Mouse (Mus musculus) ovary, adult 18-20 months (tissue): ENCODE measurements at regions not wholly inside any gene's neighbourhood (a gene's known extent, or its start where the extent isn't known, plus 50 kb on each side); places are given as distances from the start of the nearest gene placed in this dataset.

Experiments
- DNase-seq: peaks from one replicate; pipeline ENCODE4 v3.0.0; 2022; ENCODE audit warnings: low spot score, mixed read lengths

GRCm38 (mm10) chr1:138343451-138343850 lies 69.9 kb downstream of the Atp6v1g3 start:
- DNase-seq, result no peak

GRCm38 (mm10) chr1:138344920-138345319 lies 71.4 kb downstream of the Atp6v1g3 start:
- DNase-seq, result no peak

- DNase-seq, result no peak
These were observed 72.5 kb downstream of the Atp6v1g3 start for GRCm38 (mm10) chr1:138345992-138346391.

DNA sequence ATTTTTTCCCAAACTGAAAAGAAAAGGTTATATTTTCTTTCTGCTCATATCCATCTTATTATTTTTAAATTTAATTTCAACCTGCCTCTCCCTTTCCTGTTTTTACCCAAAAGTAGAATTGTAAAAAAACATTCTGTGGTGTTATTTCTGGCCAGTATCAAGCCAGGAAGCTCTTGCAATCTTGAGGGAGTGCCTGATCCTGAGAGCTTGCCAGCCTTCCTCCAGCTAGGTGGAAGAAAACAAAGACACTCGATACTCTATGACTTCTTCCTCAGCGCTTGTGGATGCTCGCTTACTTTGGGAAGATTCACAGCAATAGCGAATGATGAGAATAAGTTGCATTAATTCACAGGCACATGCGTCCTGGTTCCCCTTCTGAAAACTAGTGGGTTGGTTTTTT lies 73.4 kb downstream of the Atp6v1g3 start:
- DNase-seq, result no peak

DNA sequence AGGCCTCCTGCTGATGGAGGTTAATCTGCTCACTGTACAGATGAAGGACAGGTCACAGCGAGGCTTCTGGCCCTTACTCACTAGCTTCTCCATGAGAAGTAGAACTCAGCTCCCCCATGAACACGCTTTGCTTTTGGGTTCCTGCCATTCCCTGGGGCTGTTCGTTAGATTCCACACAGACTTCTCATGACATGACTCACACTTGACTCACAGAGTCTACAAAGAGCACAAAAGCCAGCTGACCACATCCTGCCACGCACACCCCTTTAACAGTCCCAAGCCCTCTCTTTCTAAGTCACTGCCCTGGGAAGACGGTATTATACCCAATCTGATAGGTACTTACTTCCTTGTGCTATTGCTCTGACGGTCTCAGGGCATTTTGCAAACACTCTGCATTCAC lies 74.9 kb downstream of the Atp6v1g3 start:
- peak; percentile 23 for DNase-seq

GRCm38 (mm10) chr1:138349099-138349498 lies 75.6 kb downstream of the Atp6v1g3 start:
- no peak for DNase-seq

DNA sequence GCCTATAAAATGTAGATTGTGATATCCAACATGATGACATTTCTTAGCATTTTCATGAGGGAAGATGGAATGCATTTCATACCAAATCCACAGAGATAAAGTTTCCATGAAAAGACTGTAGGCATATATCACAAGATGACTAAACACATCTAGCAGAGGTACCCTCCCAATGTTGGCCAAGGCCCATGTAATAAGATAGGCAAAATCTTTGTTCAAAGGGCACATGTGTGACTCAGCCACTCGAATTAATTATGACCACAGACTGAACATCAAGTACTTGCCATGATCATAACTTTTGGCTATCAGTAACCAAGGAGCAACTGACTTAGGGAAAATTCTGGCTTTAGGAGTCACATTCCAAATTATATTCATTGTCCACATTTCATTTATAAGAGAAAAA lies 82.9 kb downstream of the Atp6v1g3 start:
- DNase-seq, result no peak

DNA sequence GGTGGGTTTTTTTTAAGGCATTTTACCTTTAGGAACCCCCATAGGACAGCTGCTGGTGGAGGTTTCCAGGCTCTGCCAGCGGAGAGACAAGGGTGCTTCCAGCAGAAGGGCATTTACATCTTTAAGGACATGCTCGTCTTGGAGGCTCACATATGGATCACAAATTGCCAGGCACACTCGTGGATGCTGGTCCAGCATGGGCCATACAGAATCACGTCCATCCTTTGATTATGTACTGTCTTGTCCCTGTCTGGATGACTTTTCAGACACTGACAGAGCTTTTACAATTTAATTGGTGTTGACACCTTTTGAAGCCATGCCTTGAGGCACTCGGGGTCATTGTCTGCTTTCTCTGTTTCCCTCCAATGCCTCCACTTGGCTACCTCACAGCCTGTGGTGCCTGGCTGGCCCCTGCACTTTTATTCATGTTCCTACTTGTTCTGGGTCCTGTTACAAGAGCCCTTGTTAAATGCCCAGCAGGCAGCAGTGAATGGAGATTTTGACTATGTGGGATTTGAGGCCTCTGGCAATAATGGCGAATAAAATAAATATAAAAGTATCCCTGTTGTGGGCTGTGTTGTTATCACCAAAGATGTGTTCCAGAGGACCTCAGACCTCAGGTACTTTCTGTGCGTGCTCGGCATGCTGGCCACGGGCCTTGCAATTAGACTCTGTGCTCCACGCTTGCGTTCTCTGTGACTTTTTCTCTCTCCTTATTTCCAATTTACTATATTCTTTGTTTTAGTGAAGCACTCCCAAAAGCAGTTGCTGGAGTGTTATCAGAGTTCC lies 89.3 kb downstream of the Atp6v1g3 start:
- no peak for DNase-seq

DNA sequence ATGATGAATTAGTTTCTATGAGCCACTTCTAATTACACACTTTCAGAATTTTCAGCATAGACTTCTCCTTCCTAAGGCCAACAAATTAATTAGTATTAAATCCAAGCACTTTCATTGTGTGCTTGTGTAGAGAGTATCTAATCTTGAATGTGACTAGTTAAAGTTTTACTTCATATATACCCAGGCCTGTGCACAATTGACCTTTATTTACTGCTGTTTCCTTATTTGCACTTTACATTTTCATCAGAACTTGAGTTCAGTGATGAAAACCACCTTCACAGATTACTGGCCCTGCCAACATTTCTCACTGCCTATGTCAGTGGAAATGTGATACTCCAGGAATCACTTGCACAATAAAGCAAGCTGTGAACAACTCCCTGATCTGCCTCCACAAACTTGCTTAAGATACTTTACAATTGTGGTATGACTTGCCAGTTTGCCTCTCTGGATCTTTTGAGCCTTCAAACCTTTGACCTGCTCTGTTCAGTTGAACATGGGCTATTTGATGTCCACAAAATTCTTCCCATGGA lies 96.5 kb downstream of the Atp6v1g3 start:
- DNase-seq, result no peak

GRCm38 (mm10) chr1:138371474-138371873 lies 97.9 kb downstream of the Atp6v1g3 start:
- DNase-seq, result no peak

DNA sequence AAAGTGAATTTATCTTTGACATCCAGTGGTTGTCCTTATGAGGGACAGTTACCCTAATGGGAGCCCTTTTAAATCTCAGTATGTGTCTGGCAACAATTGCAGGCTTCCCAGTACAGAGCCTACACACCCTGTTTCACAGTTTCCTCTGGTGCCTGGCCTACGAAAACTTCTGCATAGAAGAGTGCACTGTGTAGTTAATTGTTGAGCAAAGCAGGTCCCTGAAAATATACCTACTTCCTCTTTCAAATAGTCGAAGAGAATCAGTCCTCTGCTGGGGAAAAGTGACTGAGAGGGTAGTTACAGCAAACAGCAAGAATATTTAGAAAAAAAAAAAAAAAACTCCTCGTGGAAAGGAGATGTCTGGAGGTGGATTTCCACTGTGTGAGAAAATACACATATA lies 110.6 kb downstream of the Atp6v1g3 start:
- no peak for DNase-seq

GRCm38 (mm10) chr1:138385156-138385841 lies 111.8 kb downstream of the Atp6v1g3 start:
- DNase-seq, result no peak

DNA sequence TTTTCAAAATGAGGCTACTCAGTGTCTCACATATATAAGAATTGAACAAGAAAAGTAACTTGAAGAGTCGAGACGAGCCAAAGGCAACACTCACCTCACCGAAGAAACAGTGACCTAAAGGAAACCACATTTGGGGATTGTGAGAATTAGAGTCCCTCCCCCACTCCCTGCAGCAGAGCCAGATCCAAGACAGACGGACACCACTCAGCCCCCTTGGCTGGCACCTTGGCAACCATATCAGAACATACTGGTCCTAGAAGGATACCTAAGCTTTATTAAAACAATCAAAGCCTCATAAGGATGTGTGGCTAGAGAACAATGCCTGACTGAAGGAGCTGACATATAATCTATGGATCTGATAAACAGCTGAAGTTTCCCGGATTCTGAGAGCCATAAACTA lies 112.5 kb downstream of the Atp6v1g3 start:
- no peak for DNase-seq

- DNase-seq, result peak; percentile 4
These were observed 115.1 kb downstream of the Atp6v1g3 start for GRCm38 (mm10) chr1:138388634-138389033.

- no peak for DNase-seq
These were observed 116.1 kb downstream of the Atp6v1g3 start for GRCm38 (mm10) chr1:138389676-138390075.

- DNase-seq, result no peak
These were observed 145.1 kb downstream of the Atp6v1g3 start for GRCm38 (mm10) chr1:138418610-138419009.

DNA sequence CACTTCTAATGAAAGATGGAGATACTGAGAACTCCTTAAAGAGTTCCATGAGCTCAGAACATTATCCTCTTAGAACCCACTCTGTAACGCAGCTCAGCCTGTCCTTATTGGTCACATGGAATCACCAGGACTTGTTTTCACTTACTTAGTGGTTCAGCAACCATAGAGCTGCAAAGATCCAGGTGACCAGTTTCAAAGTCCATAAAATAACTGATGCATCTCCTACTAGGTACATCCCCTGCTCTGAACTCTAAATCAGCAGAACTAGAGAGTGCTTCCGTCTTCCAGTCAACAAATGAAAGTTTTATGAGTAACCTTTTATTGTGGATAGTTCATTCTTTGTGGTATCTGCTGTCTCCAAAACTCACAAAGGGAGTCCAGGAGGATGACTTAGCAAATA lies 153.9 kb downstream of the Atp6v1g3 start:
- DNase-seq, result no peak
